Mouse (Mus musculus) forelimb bud, embryonic 11.5 days (tissue): ENCODE measurements at regions not wholly inside any gene's neighbourhood (a gene's known extent, or its start where the extent isn't known, plus 50 kb on each side); places are given as distances from the start of the nearest gene placed in this dataset.

Experiments
- DNase-seq: peaks from one replicate; pipeline ENCODE4 v3.0.0-alpha.2; 2012; ENCODE audit warnings: low read depth, low spot score

GRCm38 (mm10) chr1:19754346-19754745 is 545.6 kb downstream of the Tfap2b start:
- DNase-seq: no peak

- DNase-seq: no peak
Observed at GRCm38 (mm10) chr1:19757921-19758436, 549.3 kb downstream of the Tfap2b start.

- no peak for DNase-seq
Observed at GRCm38 (mm10) chr1:19766879-19767278, 558.2 kb downstream of the Tfap2b start.

GRCm38 (mm10) chr1:19772266-19772665 is 563.6 kb downstream of the Tfap2b start:
- no peak for DNase-seq

- DNase-seq: no peak
Observed at GRCm38 (mm10) chr1:19774502-19774901, 565.8 kb downstream of the Tfap2b start.

- no peak for DNase-seq
Observed at GRCm38 (mm10) chr1:19777542-19777941, 568.8 kb downstream of the Tfap2b start.

GRCm38 (mm10) chr1:19786971-19787370 is 578.3 kb downstream of the Tfap2b start:
- no peak for DNase-seq

GRCm38 (mm10) chr1:19794124-19794523 is 585.4 kb downstream of the Tfap2b start:
- no peak for DNase-seq

GRCm38 (mm10) chr1:19825887-19826286 is 617.2 kb downstream of the Tfap2b start:
- no peak for DNase-seq

GRCm38 (mm10) chr1:19826455-19827366 is 618.0 kb downstream of the Tfap2b start:
- DNase-seq: no peak

- DNase-seq: no peak
Observed at GRCm38 (mm10) chr1:19849918-19850317, 641.2 kb downstream of the Tfap2b start.

GRCm38 (mm10) chr1:19857250-19857649 is 648.5 kb downstream of the Tfap2b start:
- DNase-seq: no peak

GRCm38 (mm10) chr1:19868478-19868877 is 659.8 kb downstream of the Tfap2b start:
- no peak for DNase-seq

- peak; percentile 27 for DNase-seq
Observed at GRCm38 (mm10) chr1:19881193-19881592, 672.5 kb downstream of the Tfap2b start.

GRCm38 (mm10) chr1:19899426-19899825 is 690.7 kb downstream of the Tfap2b start:
- no peak for DNase-seq

GRCm38 (mm10) chr1:19899889-19900310 is 691.2 kb downstream of the Tfap2b start:
- DNase-seq: no peak

- DNase-seq: no peak
Observed at GRCm38 (mm10) chr1:19900983-19901531, 692.3 kb downstream of the Tfap2b start.

GRCm38 (mm10) chr1:19912194-19912846 is 703.6 kb downstream of the Tfap2b start:
- DNase-seq: no peak

GRCm38 (mm10) chr1:19918762-19919161 is 699.1 kb downstream of the Pkhd1 start:
- DNase-seq: no peak

- no peak for DNase-seq
Observed at GRCm38 (mm10) chr1:19927192-19927591, 690.7 kb downstream of the Pkhd1 start.

- no peak for DNase-seq
Observed at GRCm38 (mm10) chr1:19927736-19928327, 690.0 kb downstream of the Pkhd1 start.
